Mouse (Mus musculus) heart, embryonic 14.5 days (tissue): ENCODE results near the gene 4833420G17Rik. TPM values are rescaled to one million over a fixed set of nuclear protein-coding genes. Genes with fewer than 3 reads are reported as not detected.
A peak's percentile ranks its signal among the peaks of the same experiment; 100 is the strongest.
"Not testable (repeated sequence)": the region's sequence is repeated elsewhere in the genome, so short reads cannot be mapped to it uniquely, and the experiment has no call there.

Experiments used
- ATAC-seq: fragments of 200-750 bp; cut with Nextera tagmentation; 2 replicates; pipeline ENCODE4 v1.8.0; 2017; ENCODE audit warnings: low read depth, moderate TSS enrichment; ENCODE audit not compliant: insufficient number of reproducible peaks, insufficient read depth, low FRiP score
- H3K27ac ChIP-seq, 2 experiments: fragments of 200-500 bp in 1 of 2; fragments of 300-500 bp in 1 of 2; sonication (generic) in 1 of 2; replicated peaks in 1 of 2; 2 replicates each; pipeline ENCODE4 v1.5.1; 2012 to 2014; ENCODE audit warnings: low read depth in 2 of 2, low read length in 2 of 2, control low read depth in 1 of 2, mild to moderate bottlenecking in 1 of 2, mixed read lengths in 1 of 2; ENCODE audit not compliant: control insufficient read depth in 1 of 2, insufficient read depth in 1 of 2
- H3K27me3 ChIP-seq: fragments of 300-500 bp; sonication (generic); 2 replicates; pipeline ENCODE4 v1.6.1; 2014; ENCODE audit warnings: mild to moderate bottlenecking, low read length, control low read depth; ENCODE audit not compliant: control insufficient read depth, insufficient read depth
- H3K36me3 ChIP-seq: fragments of 300-500 bp; sonication (generic); 2 replicates; pipeline ENCODE4 v1.6.1; 2014; ENCODE audit warnings: mild to moderate bottlenecking, control low read depth, low read length, mixed read lengths; ENCODE audit not compliant: control insufficient read depth, insufficient read depth
- H3K4me1 ChIP-seq, 2 experiments: fragments of 200-500 bp in 1 of 2; fragments of 300-500 bp in 1 of 2; sonication (generic) in 1 of 2; 2 replicates each; pipeline ENCODE4 v1.6.1; 2012 to 2014; ENCODE audit warnings: low read length in 2 of 2, control low read depth in 1 of 2, mixed read lengths in 1 of 2; ENCODE audit not compliant: control insufficient read depth in 2 of 2, insufficient read depth in 2 of 2
- H3K4me2 ChIP-seq: fragments of 300-500 bp; sonication (generic); 2 replicates; pipeline ENCODE4 v1.6.1; 2014; ENCODE audit warnings: mild to moderate bottlenecking, low read length
- H3K4me3 ChIP-seq, 2 experiments: fragments of 200-500 bp in 1 of 2; fragments of 300-500 bp in 1 of 2; sonication (generic) in 1 of 2; 2 replicates each; pipeline ENCODE4 v1.5.1; 2012 to 2014; ENCODE audit warnings: low read length in 2 of 2, mild to moderate bottlenecking in 2 of 2, control low read depth in 1 of 2, low read depth in 1 of 2, moderate library complexity in 1 of 2; ENCODE audit not compliant: control insufficient read depth in 1 of 2, insufficient read depth in 1 of 2
- H3K9ac ChIP-seq: fragments of 300-500 bp; sonication (generic); 2 replicates; pipeline ENCODE4 v1.6.1; 2014; ENCODE audit warnings: mild to moderate bottlenecking, low read length
- H3K9me3 ChIP-seq: fragments of 300-500 bp; sonication (generic); 2 replicates; pipeline ENCODE4 v1.6.1; 2016; ENCODE audit warnings: low read length, control low read depth; ENCODE audit not compliant: control insufficient read depth
- WGBS: fragments of 180-500 bp; shearing (Covaris S2); extraction: QIAGEN DNeasy Blood & Tissue Kit; methylation state at CpG from one replicate; pipeline ENCODE4 v1.1.7; 2014; 5-methylcytosine and 5-hydroxymethylcytosine counted together
- polyA plus RNA-seq: library from polyadenylated mRNA; unstranded; fragments of >200 nt; fragmentation: Nextera tagmentation; extraction: Ambion mirVana; gene quantifications from 2 replicates; pipeline ENCODE4 v1.2.1, GENCODE M21; 2014

The 4833420G17Rik gene
- polyA plus RNA-seq, 1 experiment from 2014 or later = 45.3 TPM

DNA sequence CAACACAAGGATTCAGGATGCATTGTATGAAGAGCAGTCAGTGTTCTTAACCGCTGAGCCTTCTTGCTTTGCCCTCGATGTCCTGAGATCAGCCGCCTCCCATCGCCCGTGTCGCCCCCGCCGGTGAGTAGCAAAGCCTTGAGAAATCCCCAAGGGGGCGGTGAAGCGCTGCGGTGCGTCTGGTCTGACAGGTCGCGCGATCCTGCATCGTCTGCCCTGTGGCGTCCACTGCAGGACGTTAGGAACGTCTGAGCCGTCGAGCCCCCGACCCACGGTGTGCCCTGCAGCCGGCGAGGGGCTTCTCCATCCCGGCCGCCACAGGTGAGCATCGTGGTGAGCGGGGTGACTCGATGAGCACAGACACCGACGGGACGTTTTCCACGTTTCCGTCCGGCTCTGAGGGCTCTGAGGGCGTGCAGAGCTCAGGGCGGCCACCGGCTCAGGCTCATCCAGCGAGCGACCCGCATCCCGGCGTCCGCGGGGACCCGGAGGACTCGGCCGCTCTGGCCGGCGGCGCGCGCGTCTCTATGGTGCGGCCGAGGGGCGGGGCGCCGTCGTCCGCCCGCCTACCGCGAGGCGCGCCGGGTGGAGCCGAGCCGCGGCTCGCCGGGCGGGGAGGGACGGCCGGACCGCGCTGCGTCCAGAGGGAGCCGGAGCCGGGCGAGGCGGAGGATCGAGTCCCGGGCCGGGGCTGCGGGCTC, 25.5 kb downstream of the 4833420G17Rik start, which contains the start of the genes Tmem267 and 3110070M22Rik:
TSS of gene Tmem267 (plus strand) at position 160 of the 701 bp plus-strand sequence.
TSS of gene 3110070M22Rik (minus strand) at position 504 of the 701 bp plus-strand sequence.
- WGBS = 59% methylated on average over 87 of the region's 87 CpGs
- H3K4me1 ChIP-seq = no peaks in the 10 kb centered on the region

GRCm38 (mm10) chr13:119492083-119492482, 29.5 kb downstream of the 4833420G17Rik start:
- H3K4me1 ChIP-seq, H3K4me3 ChIP-seq, H3K27ac ChIP-seq, H3K36me3 ChIP-seq, ATAC-seq, H3K9ac ChIP-seq, H3K4me2 ChIP-seq, H3K27me3 ChIP-seq: not testable (repeated sequence)
- 83% methylated on average over 10 of the region's 10 CpGs for WGBS
- H3K9me3 ChIP-seq = peaks cover 13% of the 10 kb centered on the region

More for the DNA sequence above, 25.5 kb downstream of the 4833420G17Rik start, which contains the start of the genes Tmem267 and 3110070M22Rik:
- no peaks in the 10 kb centered on the region for H3K27me3 ChIP-seq
- no peak for ATAC-seq
- no peak within 1 kb of the TSS; the same call in none of the 2 replicates for H3K9ac ChIP-seq
- H3K4me2 ChIP-seq = no peak within 1 kb of the TSS
- H3K27ac ChIP-seq = peak within 1 kb of the TSS; percentile 46 to 67; a peak in 3 of 4 replicates
- H3K9me3 ChIP-seq = peaks cover 8% of the 10 kb centered on the region
- no peak within 1 kb of the TSS for H3K4me3 ChIP-seq
- H3K36me3 ChIP-seq = peaks cover 33% of the 10 kb centered on the region

DNA sequence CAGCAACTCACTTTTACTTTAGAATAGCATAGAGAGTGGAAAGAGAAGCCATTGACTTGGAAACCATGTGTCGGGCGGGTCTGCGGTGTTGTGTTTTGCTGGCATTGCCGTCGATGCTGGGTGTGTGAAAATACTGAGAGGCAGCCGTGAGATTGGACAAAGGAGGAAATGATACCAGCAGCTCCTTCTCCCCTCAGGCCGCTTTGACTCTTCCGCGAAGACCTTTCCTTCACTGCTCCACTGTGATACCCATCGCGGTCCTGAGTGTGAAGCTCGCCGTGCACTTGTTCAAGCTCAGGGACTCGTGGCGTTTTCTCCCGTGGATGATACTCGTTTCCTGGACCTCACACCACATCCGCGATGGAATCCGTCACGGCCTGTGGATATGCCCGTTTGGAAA, 32.4 kb downstream of the 4833420G17Rik start:
- H3K36me3 ChIP-seq, H3K27me3 ChIP-seq, ATAC-seq, H3K9ac ChIP-seq, H3K27ac ChIP-seq, H3K4me2 ChIP-seq, H3K4me1 ChIP-seq, H3K4me3 ChIP-seq: not testable (repeated sequence)
- peaks cover 11% of the 10 kb centered on the region for H3K9me3 ChIP-seq
- WGBS = 90% methylated on average over 9 of the region's 22 CpGs

Other genes starting within 250 kb of the 4833420G17Rik start
- gene Paip1, start 34.2 kb upstream of the 4833420G17Rik start, polyA plus RNA-seq = 29.9 and 32.3 TPM in 2 replicates
- 1.7 and 2.4 TPM in 2 replicates for gene Tmem267, start 25.3 kb downstream of the 4833420G17Rik start, polyA plus RNA-seq
- gene 3110070M22Rik, start 25.6 kb downstream of the 4833420G17Rik start, polyA plus RNA-seq = 0.77 and 1.1 TPM in 2 replicates
- gene Ccl28, start 161.1 kb downstream of the 4833420G17Rik start, polyA plus RNA-seq = not detected in 2 replicates
- gene Hmgcs1, start 227.6 kb downstream of the 4833420G17Rik start, polyA plus RNA-seq = 76.9 and 89.2 TPM in 2 replicates